Mouse (Mus musculus) liver (tissue): ENCODE data around the gene Cdk5rap1.

Source experiments
- DNase-seq: peaks from one replicate; pipeline ENCODE4 v3.0.0-alpha.2; 2020; ENCODE audit warnings: mixed read lengths

Gene Cdk5rap1

DNA sequence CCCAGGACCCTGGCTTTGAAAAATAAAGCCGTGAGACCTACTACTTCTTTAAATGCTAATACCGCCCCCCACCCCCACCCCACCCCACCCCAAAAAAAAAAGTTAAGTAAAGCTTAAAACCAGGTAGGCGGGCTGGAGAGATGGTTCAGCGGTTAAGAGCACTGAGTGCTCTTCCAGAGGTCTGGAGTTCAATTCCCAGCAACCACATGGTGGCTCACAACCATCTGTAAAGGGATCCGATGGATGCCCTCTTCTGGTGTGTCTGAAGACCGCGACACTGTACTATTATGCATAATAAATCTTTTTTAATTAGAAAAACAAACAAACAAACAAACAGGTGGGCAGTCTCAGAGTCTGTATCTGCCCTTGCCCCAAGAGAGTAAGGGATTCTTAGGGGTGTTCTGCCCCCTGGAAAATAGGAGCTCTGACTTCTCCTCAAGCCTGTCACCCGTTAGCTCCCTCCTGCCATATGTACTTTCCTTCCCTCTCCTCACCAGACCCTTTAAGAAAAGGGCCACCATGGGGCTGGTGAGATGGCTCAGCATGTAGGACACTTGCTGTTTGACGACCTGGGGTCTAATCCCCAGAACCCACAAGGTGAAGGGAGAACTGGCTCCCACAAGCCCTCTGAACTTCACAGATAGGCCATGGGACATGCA, at the start of gene Cdk5rap1:
Gene Cdk5rap1 (minus strand): TSS at position 169 of the 659 bp plus-strand sequence.
- DNase-seq: no peak

DNA sequence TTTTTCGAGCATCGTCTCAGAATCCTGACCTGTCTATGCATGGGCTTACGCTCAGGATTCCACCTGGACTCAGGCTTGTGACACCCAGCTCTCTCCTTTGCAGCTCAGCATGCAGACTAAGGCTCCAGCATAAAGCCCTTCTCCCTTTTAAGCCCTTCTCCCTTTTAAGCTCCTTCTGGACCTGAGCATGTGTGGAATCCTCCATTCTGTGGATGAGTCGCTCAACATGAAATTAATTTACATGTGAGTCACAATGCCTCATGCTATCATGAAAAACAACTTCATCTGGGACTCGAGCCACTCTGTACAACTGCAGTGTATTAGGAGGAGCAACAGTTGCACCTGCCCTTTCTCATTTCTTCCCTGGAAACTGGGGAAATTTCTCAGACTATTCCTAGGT, 49.4 kb upstream of the Cdk5rap1 start:
- no peak for DNase-seq

DNA sequence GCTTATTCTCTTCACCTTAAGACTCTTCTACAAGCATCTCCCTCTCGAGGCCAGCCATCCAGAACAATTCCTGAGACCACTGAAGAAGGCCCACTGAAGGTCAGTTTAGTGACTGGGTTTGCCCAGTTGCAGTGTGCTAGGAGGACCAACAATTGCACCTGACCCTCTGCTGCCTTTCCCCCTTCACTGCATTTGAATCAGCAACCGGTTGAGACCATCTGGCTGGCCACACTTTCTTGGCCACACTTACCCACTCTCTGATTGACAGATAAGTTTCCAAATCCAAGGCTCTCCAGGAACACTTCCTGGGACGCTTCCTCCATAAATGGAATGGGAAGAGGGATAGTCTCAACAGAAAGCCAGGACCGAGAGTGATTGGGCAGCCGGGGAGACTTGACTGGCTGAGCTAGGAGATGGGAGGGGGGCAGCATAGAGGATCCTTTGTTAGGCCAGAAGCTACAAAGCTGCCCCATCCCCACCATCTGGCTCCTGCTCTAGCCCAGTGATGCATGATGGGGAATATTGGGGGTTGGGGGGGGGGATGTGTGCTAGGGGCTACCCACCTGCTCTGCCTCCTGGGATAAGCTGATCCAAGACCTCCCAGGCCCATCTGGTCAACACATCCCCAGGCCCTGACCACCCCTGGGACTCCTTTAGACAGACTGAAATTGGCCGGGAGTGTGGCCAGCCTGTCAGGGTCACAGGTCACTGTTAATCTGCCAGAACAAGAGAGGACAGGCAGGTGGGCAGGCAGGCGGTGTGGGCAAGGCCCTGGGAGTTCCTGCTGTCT, 48.3 kb upstream of the Cdk5rap1 start:
- no peak for DNase-seq

DNA sequence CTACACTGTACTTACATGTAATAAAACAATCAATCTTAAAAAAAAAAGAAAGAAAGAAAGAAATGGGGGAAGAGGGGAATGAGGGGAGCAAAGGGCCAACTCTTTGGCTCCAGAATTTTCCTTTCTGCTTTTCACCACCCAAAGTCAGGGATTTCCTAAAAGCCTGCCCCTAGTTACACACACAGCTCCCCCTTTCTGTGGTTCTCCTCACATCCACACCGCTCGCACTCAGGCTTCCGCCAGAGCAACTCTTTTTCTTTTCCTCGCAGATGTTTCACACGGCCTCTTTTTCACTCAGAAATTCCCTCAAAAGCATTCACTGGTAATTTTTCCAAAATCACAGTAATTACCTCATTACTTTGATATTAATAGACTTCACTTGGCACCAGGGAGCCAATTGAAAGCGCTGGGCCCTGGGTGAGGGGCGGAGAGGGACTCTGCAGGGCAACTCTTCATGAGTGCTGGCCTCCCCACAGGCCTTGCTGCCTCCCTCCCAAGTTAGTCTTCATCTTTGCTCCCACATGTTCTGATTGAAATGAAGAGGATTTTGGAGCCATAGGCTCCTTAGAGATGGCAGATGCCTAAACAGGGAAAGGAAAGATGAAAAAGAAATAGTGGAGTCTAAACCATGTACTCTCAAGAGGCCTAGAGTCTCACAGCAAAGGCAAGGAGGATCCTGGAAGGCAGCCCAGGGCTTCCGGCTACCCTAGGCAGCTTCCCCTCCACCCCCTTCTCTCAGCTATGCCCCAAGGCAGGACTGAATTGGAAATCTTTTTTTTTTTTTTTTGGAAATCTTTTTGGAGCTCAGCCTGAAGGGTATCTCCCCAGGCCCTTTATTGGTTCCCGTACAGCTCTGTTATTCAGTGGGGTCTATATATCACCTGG, 47.1 kb upstream of the Cdk5rap1 start:
- DNase-seq: no peak

DNA sequence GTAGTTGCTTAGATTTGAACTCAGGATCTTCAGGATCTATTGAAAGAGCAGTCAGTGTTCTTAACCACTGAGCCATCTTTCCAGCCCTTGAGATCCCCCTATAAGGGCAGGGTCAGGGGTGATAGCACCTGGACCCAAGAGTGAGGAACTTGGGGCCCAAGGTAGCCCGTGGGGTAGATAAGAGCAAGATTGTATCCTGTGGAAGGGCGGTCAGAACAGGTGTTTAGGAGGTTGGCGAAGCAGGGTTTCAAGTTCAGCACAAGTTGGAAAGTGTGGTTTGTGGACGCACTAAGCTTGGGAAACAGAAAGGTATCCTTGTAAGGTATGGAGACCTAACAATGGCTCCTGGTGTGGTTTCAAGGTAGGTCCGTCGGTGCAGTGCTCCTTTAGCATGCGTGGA, 45.2 kb upstream of the Cdk5rap1 start:
- no peak for DNase-seq

DNA sequence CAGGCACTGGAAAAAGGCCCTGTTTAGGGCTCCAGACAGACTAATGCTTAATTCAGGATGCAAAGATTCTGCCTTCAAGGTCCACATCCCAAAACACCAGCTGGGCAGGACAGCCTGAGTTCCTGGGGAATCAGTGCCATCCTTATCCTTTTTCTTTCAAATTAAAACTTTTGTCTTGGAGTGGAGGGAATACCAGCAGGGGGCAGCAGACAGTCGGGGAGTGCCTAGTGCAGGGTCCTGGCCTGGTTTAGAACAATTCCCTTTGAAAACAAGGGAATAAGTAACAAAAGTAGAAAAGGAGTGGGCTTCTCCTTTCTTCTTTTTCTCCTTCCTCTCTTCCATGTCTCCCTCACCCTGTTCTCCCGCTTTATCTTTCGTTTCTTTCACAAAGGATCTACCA, 44.3 kb upstream of the Cdk5rap1 start:
- peak; percentile 72 for DNase-seq

DNA sequence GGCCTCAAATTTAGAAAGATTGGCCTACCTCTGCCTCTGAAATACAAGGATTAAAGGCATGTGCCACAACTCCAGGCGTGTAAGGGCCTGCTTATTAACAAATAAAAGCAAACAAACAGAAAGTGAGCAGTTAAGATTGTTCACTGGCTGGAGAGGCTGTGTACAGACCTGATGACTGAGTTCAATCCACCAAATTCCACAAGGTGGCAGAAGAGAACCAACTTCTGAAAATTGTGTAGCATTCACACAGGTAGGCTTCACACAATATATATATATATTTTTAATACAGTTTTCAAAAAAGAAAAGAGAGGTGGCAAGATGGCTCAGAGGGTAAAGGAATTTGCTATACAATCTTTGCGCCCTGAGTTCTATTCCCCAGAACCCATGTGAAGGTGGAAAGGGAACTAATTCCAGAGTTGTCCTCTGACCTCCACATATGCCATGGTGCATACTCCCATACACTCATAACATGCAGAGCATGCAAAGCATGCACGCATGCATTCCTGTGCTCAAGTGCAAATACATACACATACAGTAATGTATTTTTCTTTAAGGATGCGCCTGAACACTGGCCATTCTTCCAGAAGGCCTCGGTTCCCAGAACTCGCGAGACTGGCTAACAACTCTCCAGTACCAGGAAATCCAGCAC, 39.3 kb upstream of the Cdk5rap1 start:
- no peak for DNase-seq

DNA sequence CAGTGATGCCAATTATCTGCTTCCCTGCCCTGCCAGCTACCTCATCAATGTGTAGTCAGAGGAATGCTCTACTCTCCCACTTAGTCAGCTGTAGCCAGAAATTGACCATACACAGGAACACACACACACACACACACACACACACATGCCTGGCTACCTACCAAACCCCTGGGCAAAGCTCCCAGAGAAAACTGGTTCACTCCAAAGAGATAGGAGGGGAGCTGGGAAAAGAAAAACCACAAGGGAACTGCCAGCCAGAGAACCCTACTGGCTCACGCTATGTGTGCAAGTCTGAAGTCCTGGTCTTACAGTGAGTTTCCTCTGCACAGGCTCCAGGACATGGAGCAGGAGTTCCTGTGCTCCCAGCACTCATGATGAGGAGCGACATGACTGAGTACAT, 37.5 kb upstream of the Cdk5rap1 start:
- no peak for DNase-seq

DNA sequence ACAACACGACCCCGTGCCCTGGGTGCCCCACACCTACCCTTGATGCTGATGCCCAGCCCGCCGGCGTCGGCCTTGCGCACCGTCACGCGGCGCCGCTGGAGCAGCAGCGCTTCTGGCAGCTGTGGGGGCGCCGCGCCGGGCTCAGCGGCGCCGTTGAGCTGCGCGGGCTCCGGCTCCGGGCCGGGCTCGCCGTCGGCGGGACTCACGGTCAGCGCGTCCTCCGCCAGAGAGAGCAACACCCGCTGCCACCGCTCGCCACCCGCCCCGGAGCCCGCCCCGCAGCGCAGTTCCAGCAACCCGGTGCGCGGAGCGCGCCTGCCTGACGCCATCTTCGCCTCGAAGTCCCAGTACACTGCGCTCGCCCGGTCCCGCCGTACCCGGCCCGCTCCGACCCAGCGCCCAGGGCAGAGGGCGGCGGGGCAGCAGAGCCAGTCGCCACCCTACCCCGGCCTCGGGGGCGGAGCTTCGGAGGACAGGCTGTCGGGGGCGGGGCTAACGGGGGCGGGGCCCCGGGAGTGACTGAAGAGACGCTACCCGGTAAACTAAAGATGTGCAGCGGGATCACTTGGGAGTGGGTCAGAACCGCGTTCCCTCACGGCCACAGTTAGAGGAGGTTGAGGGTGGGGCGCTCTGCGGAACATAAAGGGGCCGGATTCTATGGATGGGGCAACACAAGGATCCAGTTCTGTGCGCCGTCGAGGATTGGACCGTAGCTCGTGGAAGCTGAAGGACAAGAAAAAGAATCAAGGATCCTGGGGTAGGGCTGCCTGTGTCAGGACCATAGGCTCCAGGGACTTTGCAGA, 35.0 kb upstream of the Cdk5rap1 start, which contains the start of gene Snta1:
Gene Snta1 (minus strand): TSS at position 457 of the 803 bp plus-strand sequence.
- peak; percentile 93 for DNase-seq

DNA sequence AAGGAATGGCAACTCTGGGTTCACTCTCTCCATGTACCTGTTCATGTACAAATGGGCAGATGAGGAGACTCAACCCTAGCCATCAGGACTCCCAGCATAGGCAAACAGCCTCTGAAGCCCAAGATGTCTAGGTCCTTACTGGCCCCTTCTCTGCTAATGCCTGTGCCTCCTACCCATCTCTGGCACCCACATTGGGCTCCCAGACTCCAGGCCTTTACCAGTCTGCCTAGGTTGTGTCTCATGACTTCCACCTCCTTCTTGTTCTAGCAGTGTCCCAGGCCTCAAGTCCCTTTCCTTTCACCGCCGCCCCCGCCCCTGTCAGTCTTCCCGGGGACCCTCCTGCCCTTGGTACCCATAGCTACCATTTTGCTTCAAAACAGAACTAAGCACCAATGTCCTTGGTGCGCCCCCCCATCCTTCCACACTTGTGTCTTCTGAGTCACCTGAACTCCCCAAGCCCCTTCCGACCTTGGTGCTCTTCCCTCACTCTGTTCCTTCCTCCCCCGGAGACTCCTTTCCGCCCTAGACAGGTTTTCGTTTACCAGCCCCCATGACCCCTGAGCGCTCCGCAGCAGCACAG, 34.3 kb upstream of the Cdk5rap1 start:
- DNase-seq: no peak

DNA sequence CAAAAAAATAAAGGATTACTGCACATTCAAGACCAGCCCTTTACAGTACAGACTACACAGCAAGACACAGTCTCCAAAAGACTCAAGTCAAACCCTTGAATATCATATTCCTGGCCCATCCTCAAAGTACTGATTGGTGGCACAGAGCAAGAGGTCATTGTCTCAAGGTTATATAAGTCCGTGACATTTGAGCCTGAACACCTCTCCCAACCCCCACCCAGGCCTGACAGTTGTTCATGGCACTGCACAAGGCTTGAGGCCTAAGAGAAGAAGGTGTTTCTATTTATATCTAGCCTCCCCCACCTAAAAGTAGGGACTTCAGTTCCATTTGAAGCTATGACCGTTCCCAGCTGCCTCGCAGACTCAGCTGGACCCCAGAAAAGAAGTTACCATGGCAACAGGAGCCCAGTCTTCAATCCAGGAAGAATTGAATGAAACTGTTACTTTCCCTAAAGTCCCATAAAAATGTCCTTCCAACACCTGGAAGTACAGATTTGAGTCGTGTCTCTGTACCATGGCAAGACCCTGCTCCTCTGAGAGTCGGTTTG, 32.7 kb upstream of the Cdk5rap1 start:
- no peak for DNase-seq

DNA sequence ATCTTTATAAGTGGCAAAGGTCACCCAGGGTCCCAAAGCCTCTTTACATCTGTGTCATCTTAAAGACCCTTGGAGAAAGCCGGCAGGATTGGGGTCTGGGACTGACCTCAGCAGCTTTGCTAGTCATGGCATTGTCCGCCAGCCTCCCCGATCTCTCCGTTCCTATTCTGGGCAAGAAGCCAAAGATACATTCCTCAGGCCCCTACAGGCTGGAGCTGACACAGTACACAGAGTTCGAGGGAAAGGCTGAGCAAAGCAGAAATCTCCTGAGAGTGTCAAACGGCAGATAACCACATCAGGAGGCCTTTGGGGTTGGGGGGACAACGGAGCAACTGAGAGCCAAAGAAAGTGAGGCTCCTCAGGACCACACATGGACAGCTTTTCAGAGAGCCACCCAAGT, 30.0 kb upstream of the Cdk5rap1 start:
- peak; percentile 32 for DNase-seq

DNA sequence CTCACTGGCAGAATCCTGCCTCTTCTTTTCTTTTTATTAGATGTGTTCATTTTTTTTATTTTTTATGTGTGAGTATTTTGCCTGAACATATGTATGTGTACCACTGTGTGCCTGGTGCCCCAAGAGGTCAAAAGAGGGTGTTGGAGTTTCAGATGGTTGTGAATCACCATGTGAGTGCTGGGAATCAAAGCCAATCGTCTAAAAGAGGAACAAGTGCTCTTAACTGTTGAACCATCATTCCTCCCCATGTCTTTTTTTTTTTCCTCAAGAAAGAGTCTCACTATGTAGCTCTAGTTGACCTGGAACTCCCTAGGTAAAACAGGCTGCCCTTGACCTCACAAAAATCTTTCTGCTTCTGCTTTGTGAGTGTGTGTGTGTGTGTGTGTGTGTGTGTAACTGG, 29.2 kb upstream of the Cdk5rap1 start:
- DNase-seq: no peak

DNA sequence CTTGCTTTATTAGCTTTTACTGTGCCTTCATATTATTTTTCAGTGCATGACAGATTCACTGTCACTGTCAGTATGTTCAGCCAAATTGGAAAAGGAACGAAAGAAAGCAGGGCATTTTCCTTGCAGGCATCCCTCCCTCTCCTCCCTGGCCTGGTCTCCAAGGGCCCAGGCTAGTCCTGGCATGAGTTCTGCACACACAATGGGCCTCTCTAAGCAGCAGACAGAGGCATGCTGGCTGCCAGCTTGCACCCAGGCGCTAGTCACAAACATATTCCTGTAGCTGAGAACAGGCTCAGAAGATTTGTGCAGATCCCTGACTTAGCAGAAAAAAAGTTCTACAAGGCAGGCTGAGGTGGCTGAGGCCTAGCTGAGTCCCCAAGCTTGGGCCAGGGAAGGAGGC, 26.5 kb upstream of the Cdk5rap1 start:
- DNase-seq: no peak

DNA sequence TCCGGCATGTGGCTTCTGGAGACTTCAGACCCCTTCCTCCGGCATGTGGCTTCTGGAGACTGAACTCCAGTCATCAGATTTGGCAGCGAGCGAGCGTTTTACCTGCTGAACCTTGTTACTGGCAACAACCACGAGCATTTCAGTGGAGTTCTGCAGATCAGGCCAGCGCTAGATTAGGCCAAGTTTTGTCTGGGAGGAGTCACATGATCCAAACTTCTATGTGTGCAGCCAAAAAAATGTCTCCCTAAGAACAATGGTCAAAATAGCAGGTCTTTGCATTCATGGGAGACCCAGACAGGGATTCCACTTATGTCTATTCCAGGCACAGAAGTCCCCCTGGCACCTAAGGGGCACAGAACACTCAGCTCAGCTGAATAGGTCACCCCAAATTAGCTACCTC, 25.5 kb upstream of the Cdk5rap1 start:
- DNase-seq: no peak

DNA sequence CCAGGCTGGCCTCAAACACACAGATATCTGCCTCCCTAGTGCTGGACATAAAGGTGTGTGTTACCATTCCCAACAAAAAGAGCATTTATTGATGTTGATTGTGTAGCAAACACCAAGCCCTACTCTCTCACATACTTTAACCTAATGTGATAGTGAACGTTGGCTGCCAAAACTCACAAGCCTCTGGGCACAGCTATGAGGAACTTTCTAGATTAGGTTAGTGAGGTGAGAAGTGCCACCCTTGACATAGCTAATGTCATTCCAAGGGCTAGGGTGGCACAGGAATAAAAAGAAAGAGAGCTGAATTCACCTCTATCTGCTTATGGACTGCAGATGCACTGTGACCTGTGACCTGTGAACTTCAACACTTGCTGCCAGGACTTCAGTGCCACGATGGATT, 23.7 kb upstream of the Cdk5rap1 start:
- DNase-seq: no peak

DNA sequence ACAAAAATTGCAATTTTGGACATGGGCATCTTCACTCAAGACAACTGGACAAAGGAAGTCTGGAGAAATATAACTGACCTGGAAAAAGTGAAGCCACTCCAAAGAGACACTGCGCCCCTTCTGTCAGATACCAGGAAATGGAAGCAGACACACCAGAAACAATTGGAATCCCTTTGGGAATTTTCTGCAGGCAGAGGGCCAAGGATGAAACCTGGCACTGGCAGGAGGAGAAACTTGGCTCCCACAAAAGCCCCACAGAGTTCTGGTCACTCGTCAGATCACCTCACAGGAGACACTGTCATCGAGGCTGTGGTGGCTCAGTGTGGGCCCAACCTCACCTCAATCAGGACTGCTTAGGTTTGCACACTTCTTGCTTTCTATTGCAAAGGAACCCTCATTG, 21.8 kb upstream of the Cdk5rap1 start:
- DNase-seq: no peak

DNA sequence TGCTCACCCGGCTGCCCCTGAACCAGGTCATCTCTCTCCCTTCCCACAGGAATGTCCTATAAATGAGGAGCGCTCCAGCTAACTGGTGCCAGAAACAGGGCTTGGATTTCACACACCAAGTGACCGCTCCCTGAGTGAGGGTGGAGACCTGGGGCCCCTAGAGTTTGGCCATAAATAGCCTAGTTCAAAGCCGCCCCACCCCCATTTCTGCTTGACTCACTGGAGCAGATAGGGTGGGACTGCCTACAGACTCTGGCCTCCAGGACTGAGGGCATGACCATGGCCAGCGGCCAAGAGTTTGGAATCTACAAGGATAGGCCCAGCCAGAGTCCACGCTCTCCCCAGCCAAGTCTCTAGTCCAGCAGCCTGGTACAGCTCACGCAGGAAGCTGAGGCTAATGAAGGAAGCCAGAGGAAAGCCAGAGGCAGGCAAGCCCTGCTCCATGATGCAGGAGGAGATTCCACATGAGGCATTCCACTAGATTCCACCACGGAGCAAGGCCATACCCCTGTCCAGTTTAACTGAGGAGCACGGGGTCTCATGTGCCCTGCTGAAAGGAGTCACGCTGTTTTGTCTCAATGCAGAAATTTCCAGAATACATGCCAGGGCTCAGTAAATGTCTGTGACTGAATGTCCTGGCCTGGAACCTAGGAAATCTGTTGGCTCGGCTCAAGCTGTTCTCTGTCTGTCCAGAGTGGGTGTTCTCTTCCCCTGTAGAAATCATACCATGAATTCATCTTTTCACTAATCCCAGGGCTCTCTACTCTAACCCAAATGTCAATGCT, 17.6 kb upstream of the Cdk5rap1 start:
- peak; percentile 62 for DNase-seq

DNA sequence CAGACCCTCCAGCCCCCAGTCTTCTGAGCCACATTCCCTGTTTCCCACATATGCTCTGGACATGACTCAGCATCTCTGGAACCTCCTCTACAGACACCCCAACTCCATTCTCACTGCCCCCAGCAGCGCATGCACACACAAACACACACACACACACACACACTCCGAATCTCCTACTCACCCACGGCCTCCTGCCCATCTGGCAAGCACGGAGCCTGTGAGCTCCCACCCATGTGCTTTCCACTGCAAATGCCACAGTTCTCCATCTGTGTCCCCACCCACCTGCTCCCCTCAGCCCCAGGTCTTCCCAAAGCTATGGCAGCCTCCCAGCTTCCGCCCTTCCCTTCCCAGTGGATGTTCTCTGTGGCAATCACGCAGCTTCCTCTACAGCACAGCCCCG, 6.3 kb upstream of the Cdk5rap1 start:
- DNase-seq: no peak

DNA sequence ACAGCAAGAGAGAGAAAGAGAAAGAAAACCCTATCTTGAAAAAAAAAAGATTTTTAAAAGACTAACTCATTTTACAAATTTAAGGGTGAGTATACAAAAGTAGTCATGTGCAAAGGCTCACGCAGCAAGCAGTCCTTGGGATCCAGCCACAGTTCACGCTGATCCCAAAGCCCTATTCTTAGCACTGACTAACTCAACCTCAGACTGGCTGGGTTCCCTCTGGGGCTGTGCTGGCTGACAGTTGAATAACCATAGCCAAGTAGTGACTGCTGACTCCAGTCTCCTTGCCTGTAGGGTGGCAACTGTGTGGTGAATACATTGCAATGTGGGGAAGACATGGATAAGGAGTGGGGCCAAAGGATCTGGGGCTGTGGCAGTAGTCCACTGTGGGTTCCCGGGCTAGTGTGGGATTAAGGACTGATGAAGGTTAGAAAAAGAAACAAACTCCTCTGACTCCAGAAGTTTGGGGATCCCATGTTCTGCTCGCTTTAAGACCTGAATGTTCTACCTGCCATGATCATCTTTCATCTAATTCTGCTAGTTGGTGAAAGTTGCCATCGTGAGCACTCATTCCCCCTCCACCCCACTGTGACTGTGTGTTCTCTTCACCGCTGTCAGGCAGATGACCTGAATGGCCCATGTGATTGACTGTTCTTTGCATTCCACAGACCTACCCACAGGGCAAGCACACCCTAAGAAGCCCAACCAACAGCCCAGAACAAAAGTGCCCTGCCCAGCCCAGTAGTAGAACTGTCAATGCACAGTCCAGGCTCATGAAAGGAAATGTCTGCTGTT, 2.2 kb upstream of the Cdk5rap1 start:
- DNase-seq: no peak
